Mouse (Mus musculus): ENCODE measurements around the gene Trim45.

Gene Trim45

GRCm38 (mm10) chr3:100921825-100922505, at the start of gene Trim45:
TSS of gene Trim45 (plus strand) at chr3:100922202.
- DNase-seq (ENCODE audit: low spot score in 2 of 2), result peak; percentile 96 to 97

- DNase-seq (ENCODE audit: low spot score in 2 of 2), result no peak
Observed at GRCm38 (mm10) chr3:100877057-100877456, 44.9 kb upstream of the Trim45 start.

- DNase-seq (ENCODE audit: low spot score in 2 of 2), result no peak
Observed at GRCm38 (mm10) chr3:100881403-100881802, 40.6 kb upstream of the Trim45 start.

GRCm38 (mm10) chr3:100881843-100882634, 40.0 kb upstream of the Trim45 start:
- DNase-seq (ENCODE audit: low spot score in 2 of 2), result no peak

GRCm38 (mm10) chr3:100889234-100889633, 32.8 kb upstream of the Trim45 start:
- no peak for DNase-seq (ENCODE audit: low spot score in 2 of 2)

- no peak for DNase-seq (ENCODE audit: low spot score in 2 of 2)
Observed at GRCm38 (mm10) chr3:100890406-100890805, 31.6 kb upstream of the Trim45 start.

- DNase-seq (ENCODE audit: low spot score in 2 of 2), result no peak
Observed at GRCm38 (mm10) chr3:100892383-100893335, 29.3 kb upstream of the Trim45 start.

- DNase-seq (ENCODE audit: low spot score in 2 of 2), result no peak
Observed at GRCm38 (mm10) chr3:100895500-100895899, 26.5 kb upstream of the Trim45 start.

- no peak for DNase-seq (ENCODE audit: low spot score in 2 of 2)
Observed at GRCm38 (mm10) chr3:100906128-100906527, 15.9 kb upstream of the Trim45 start.

- DNase-seq (ENCODE audit: low spot score in 2 of 2), result no peak
Observed at GRCm38 (mm10) chr3:100906916-100907315, 15.1 kb upstream of the Trim45 start.

GRCm38 (mm10) chr3:100908594-100908993, 13.4 kb upstream of the Trim45 start:
- DNase-seq (ENCODE audit: low spot score in 2 of 2), result no peak

- no peak for DNase-seq (ENCODE audit: low spot score in 2 of 2)
Observed at GRCm38 (mm10) chr3:100910621-100911020, 11.4 kb upstream of the Trim45 start.

GRCm38 (mm10) chr3:100911026-100911425, 11.0 kb upstream of the Trim45 start:
- DNase-seq (ENCODE audit: low spot score in 2 of 2), result no peak

- no peak for DNase-seq (ENCODE audit: low spot score in 2 of 2)
Observed at GRCm38 (mm10) chr3:100911498-100912213, 10.3 kb upstream of the Trim45 start.

- DNase-seq (ENCODE audit: low spot score in 2 of 2), result peak; percentile 16 to 33
Observed at GRCm38 (mm10) chr3:100916844-100917243, 5.2 kb upstream of the Trim45 start.

GRCm38 (mm10) chr3:100920611-100921140, 1.3 kb upstream of the Trim45 start:
- DNase-seq (ENCODE audit: low spot score in 2 of 2), result no peak

- DNase-seq (ENCODE audit: low spot score in 2 of 2), result no peak
Observed at GRCm38 (mm10) chr3:100922506-100923375, 739 bp downstream of the Trim45 start.

GRCm38 (mm10) chr3:100924065-100924732, 2.2 kb downstream of the Trim45 start:
- no peak for DNase-seq (ENCODE audit: low spot score in 2 of 2)

- no peak for DNase-seq (ENCODE audit: low spot score in 2 of 2)
Observed at GRCm38 (mm10) chr3:100925176-100925575, 3.2 kb downstream of the Trim45 start.
